Mouse (Mus musculus) liver, embryonic 14.5 days (tissue): Measurements from ENCODE around the gene Evi5. TPM values are rescaled to one million over a fixed set of nuclear protein-coding genes. Genes with fewer than 3 reads are reported as not detected.
A peak's percentile ranks its signal among the peaks of the same experiment; 100 is the strongest.

ENCODE experiments used
- ATAC-seq: fragments of 200-750 bp; cut with Nextera tagmentation; 2 replicates; pipeline ENCODE4 v1.8.0; 2017; ENCODE audit warnings: moderate number of reproducible peaks, mild to moderate bottlenecking, moderate library complexity; ENCODE audit not compliant: insufficient read depth
- DNase-seq, 3 experiments: peaks; one replicate each; pipeline ENCODE4 v3.0.0-alpha.2; 2012 to 2013; ENCODE audit warnings: low read depth in 3 of 3, low spot score in 3 of 3
- H3K27ac ChIP-seq: fragments of 300-500 bp; sonication (generic); 2 replicates; pipeline ENCODE4 v1.5.1; 2014; ENCODE audit warnings: moderate library complexity, mild to moderate bottlenecking, control low read depth, inconsistent platforms
- H3K27me3 ChIP-seq: fragments of 300-500 bp; sonication (generic); 2 replicates; pipeline ENCODE4 v1.6.1; 2014; ENCODE audit warnings: mild to moderate bottlenecking, low read length, moderate library complexity; ENCODE audit not compliant: control insufficient read depth, insufficient read depth
- H3K36me3 ChIP-seq: fragments of 300-500 bp; sonication (generic); replicated peaks from 2 replicates; pipeline ENCODE4 v1.6.1; 2014; ENCODE audit warnings: low read depth; ENCODE audit not compliant: control insufficient read depth, insufficient read depth
- H3K4me1 ChIP-seq, 2 experiments: fragments of 200-500 bp in 1 of 2; fragments of 300-500 bp in 1 of 2; sonication (generic) in 1 of 2; replicated peaks; 2 replicates each; pipeline ENCODE4 v1.6.1; 2012 to 2014; ENCODE audit warnings: antibody characterized with exemption in 1 of 2, inconsistent platforms in 1 of 2, low read length in 1 of 2; ENCODE audit not compliant: control insufficient read depth in 2 of 2, insufficient read depth in 2 of 2
- H3K4me2 ChIP-seq: fragments of 300-500 bp; sonication (generic); 2 replicates; pipeline ENCODE4 v1.6.1; 2014; ENCODE audit warnings: low read depth, mild to moderate bottlenecking, control low read depth, moderate library complexity
- H3K4me3 ChIP-seq, 2 experiments: fragments of 200-500 bp in 1 of 2; fragments of 300-500 bp in 1 of 2; sonication (generic) in 1 of 2; 2 replicates each; pipeline ENCODE4 v1.5.1; 2012 to 2014; ENCODE audit warnings: low read depth in 2 of 2, low read length in 2 of 2, mild to moderate bottlenecking in 2 of 2, control low read depth in 1 of 2, inconsistent platforms in 1 of 2, moderate library complexity in 1 of 2; ENCODE audit not compliant: insufficient read depth in 1 of 2
- H3K9ac ChIP-seq: fragments of 300-500 bp; sonication (generic); replicated peaks from 2 replicates; pipeline ENCODE4 v1.6.1; 2014; ENCODE audit warnings: mild to moderate bottlenecking, control low read depth, moderate library complexity
- H3K9me3 ChIP-seq: fragments of 300-500 bp; sonication (generic); 2 replicates; pipeline ENCODE4 v1.6.1; 2016; ENCODE audit warnings: low read length, mixed read lengths; ENCODE audit not compliant: control insufficient read depth
- CTCF ChIP-seq: IDR thresholded peaks from 2 replicates; pipeline ENCODE4 v1.5.1; 2016; ENCODE audit warnings: antibody characterized with exemption, low read depth, control low read depth
- EP300 ChIP-seq: IDR thresholded peaks from 2 replicates; pipeline ENCODE4 v1.6.1; 2016; ENCODE audit warnings: antibody characterized with exemption, low read depth
- WGBS: fragments of 180-500 bp; shearing (Covaris S2); extraction: QIAGEN DNeasy Blood & Tissue Kit; methylation state at CpG from one replicate; pipeline ENCODE4 v1.1.7; 2014; ENCODE audit not compliant: insufficient replicate concordance; 5-methylcytosine and 5-hydroxymethylcytosine counted together
- polyA plus RNA-seq, 2 experiments: library from polyadenylated mRNA; depleted of rRNA in 1 of 2; stranded (reverse) in 1 of 2; unstranded in 1 of 2; fragments of >200 nt; fragmentation: Nextera tagmentation in 1 of 2; extraction: Ambion mirVana in 1 of 2; gene quantifications; 2 replicates each; pipeline versions ENCODE4 v1.2.1 to v1.2.3; 2012 to 2014

Gene Evi5
- polyA plus RNA-seq, 2 experiments: 22.7 to 41.4 TPM

DNA sequence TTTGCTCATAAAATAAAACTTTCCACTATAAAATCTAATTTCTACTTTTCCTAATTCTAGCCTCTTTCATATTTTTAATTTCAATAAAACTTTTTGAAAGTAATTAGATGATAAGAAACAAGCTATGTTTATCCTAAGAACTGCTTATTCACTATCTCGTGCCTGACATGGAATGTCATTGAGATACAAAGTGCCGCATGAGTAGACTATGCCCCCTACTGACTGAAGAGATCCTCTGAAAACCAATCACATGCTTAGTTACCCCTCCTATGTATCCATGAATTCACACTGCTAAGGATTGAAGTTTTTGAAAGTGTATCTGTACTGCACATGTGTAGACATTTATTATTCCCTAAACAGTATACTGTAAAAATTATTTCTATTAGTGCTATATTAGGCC lies 81.0 kb downstream of the Evi5 start:
- H3K4me3 ChIP-seq: no peak overlapping the region
- H3K9me3 ChIP-seq: no peaks in the 10 kb centered on the region
- peaks cover 56% of the 10 kb centered on the region for H3K36me3 ChIP-seq
- TF ChIP-seq CTCF: peak; percentile 37; the same call in 1 of the 2 replicates
- no peak for TF ChIP-seq EP300
- H3K27me3 ChIP-seq: no peaks in the 10 kb centered on the region
- DNase-seq (no peak), ATAC-seq (no peak)
- no peak overlapping the region for H3K9ac ChIP-seq
- no peak overlapping the region for H3K4me2 ChIP-seq
- WGBS: 31% methylated on average over 2 of the region's 2 CpGs
- H3K27ac ChIP-seq: no peak overlapping the region
- H3K4me1 ChIP-seq: no peaks in the 10 kb centered on the region

DNA sequence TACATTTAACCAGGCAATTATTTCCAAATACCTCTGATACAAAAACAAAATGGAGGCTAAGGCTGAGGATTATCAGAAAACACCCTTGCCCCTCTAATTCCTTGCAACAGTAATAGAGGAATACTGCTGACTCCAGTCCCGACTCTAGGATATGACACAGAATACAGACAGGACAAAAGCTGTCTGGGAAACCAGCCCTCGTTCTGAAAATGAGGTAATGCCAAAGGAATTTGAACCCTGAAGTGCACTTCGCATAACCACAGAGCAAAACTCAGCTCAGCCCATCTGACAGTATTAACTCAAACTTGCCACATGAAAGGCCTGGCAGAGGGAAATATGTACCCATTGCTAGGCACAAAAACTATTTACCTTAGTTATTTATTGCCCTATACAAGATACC lies 81.6 kb downstream of the Evi5 start:
- WGBS: 46% methylated on average over 3 of the region's 3 CpGs
- Histone ChIP-seq H3K4me2 (no peak overlapping the region), H3K4me1 (no peaks in the 10 kb centered on the region), H3K9ac (no peak overlapping the region), H3K27me3 (no peaks in the 10 kb centered on the region), H3K9me3 (no peaks in the 10 kb centered on the region), H3K36me3 (peaks cover 50% of the 10 kb centered on the region), H3K27ac (no peak overlapping the region), H3K4me3 (no peak overlapping the region)
- TF ChIP-seq EP300 (no peak), CTCF (no peak)
- no peak for ATAC-seq
- DNase-seq: no peak

DNA sequence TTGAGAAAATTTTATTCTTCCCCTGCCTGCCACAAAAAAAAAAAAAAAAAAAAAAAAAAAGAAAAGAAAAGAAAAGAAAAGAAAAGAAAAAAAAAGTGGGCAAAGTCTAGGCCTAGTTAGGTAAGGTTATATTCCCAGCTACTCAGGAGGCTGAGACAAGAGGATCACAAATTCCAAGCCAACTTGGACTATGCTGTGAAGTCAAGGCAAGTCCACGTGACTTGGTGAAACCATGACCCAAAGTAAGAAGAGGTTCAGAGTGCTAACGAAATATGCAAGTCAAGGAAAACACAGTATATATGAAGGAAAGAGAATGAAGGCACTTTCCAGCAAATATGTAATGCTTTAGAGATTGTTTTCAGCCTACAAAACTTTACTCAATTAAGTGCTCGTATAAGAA lies 82.4 kb downstream of the Evi5 start:
- H3K4me1 ChIP-seq: no peaks in the 10 kb centered on the region
- no peak overlapping the region for H3K4me2 ChIP-seq
- no peak overlapping the region for H3K4me3 ChIP-seq
- 90% methylated on average over 3 of the region's 3 CpGs for WGBS
- peaks cover 49% of the 10 kb centered on the region for H3K36me3 ChIP-seq
- TF ChIP-seq CTCF (no peak), EP300 (no peak)
- H3K27ac ChIP-seq: no peak overlapping the region
- no peak overlapping the region for H3K9ac ChIP-seq
- no peak for ATAC-seq
- no peak for DNase-seq
- no peaks in the 10 kb centered on the region for H3K27me3 ChIP-seq
- no peaks in the 10 kb centered on the region for H3K9me3 ChIP-seq

- no peak for DNase-seq
- 41% methylated on average over 2 of the region's 2 CpGs for WGBS
These were observed 82.9 kb downstream of the Evi5 start for GRCm38 (mm10) chr5:107791966-107792365.

GRCm38 (mm10) chr5:107789492-107789891 lies 85.4 kb downstream of the Evi5 start:
- Histone ChIP-seq H3K36me3 (peaks cover 46% of the 10 kb centered on the region), H3K4me3 (no peak overlapping the region), H3K9ac (no peak overlapping the region), H3K9me3 (no peaks in the 10 kb centered on the region), H3K4me1 (no peaks in the 10 kb centered on the region), H3K27me3 (no peaks in the 10 kb centered on the region), H3K27ac (no peak overlapping the region), H3K4me2 (no peak overlapping the region)
- DNase-seq (no peak), ATAC-seq (no peak)
- TF ChIP-seq EP300 (no peak), CTCF (peak; percentile 54)
- whole genome bisulfite sequencing: 68% methylated on average over 5 of the region's 5 CpGs

More at GRCm38 (mm10) chr5:107791966-107792365, 82.9 kb downstream of the Evi5 start:
- TF ChIP-seq CTCF (no peak), EP300 (peak; percentile 33; the same call in 1 of the 2 replicates)
- Histone ChIP-seq H3K9ac (no peak overlapping the region), H3K36me3 (peaks cover 49% of the 10 kb centered on the region), H3K4me2 (no peak overlapping the region), H3K9me3 (no peaks in the 10 kb centered on the region), H3K4me3 (no peak overlapping the region), H3K4me1 (no peaks in the 10 kb centered on the region), H3K27ac (no peak overlapping the region), H3K27me3 (no peaks in the 10 kb centered on the region)
- peak; percentile 45; the same call in 1 of the 2 replicates for ATAC-seq
